Mouse (Mus musculus): Measurements from ENCODE around the gene Camta1. TPM values are rescaled to one million over a fixed set of nuclear protein-coding genes. Genes with fewer than 3 reads are reported as not detected.
A peak's percentile ranks its signal among the peaks of the same experiment; 100 is the strongest.

Camta1 gene
- polyA plus RNA-seq, 1 experiment from 2014 or later: 171 TPM

DNA sequence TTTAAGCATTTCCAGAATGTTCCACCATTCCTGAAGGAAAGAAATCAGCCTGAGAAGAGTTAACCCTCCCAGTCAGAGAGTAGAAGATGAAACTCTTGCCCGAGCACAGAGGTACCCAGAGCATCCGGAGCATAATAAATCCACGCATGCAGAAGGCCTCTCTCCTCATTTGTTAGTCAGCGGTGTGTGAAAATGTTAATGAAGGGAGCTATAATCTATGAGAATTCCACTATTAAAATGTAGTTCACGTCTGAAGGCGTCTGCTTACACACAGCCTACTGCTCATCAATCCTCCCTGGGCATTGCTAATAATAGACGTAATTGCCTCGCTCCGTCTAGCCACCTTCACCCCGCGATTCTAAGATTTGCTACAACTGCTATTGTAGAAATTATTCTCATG lies 165.7 kb downstream of the Camta1 start:
- WGBS: 22% methylated on average over 11 of the region's 11 CpGs
- Histone ChIP-seq H3K9ac (no peak overlapping the region), H3K9me3 (ENCODE audit: control insufficient read depth, low read length) (no peaks in the 10 kb centered on the region), H3K4me2 (replicated peaks) (no peak overlapping the region), H3K4me3 (replicated peaks; ENCODE audit: low read length) (no peak overlapping the region), H3K27me3 (ENCODE audit: control insufficient read depth, insufficient read depth, low read length) (no peaks in the 10 kb centered on the region), H3K27ac (peak overlapping the region; percentile 69), H3K36me3 (replicated peaks; ENCODE audit: control insufficient read depth, insufficient read depth) (no peaks in the 10 kb centered on the region), H3K4me1 (replicated peaks; ENCODE audit: control insufficient read depth, insufficient read depth, low read length) (peaks cover 34% of the 10 kb centered on the region)
- peak; percentile 57 for DNase-seq (ENCODE audit: low spot score)
- peak; percentile 69; the same call in 1 of the 2 replicates for ATAC-seq (ENCODE audit: low FRiP score)

DNA sequence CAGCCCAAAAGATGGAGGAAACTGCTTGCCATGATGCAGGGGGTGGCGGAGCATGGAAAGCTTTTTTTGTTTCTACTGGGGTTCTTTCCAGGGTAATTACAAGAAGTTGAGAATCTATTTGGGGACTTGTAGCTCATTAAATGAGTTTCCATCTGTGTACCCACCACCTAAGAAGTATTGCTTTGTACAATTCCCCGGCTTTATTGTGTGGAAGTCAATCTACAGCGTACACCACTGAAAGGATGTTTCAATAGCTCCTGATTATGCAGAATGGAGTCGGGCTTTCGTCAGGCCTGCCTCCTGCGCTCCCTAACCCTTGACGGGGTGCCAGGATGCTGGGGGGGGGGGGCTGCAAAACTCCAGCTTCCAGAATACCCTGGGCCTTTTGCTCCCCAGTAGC lies 167.1 kb downstream of the Camta1 start:
- Histone ChIP-seq H3K4me3 (replicated peaks; ENCODE audit: low read length) (no peak overlapping the region), H3K4me1 (replicated peaks; ENCODE audit: control insufficient read depth, insufficient read depth, low read length) (peaks cover 31% of the 10 kb centered on the region), H3K4me2 (replicated peaks) (no peak overlapping the region), H3K9ac (no peak overlapping the region), H3K27ac (peak overlapping the region; percentile 69; the same call in 1 of the 2 replicates), H3K36me3 (replicated peaks; ENCODE audit: control insufficient read depth, insufficient read depth) (no peaks in the 10 kb centered on the region), H3K9me3 (ENCODE audit: control insufficient read depth, low read length) (no peaks in the 10 kb centered on the region), H3K27me3 (ENCODE audit: control insufficient read depth, insufficient read depth, low read length) (no peaks in the 10 kb centered on the region)
- no peak for DNase-seq (ENCODE audit: low spot score)
- ATAC-seq (ENCODE audit: low FRiP score): peak; percentile 35; the same call in 1 of the 2 replicates
- 35% methylated on average over 7 of the region's 7 CpGs for WGBS

DNA sequence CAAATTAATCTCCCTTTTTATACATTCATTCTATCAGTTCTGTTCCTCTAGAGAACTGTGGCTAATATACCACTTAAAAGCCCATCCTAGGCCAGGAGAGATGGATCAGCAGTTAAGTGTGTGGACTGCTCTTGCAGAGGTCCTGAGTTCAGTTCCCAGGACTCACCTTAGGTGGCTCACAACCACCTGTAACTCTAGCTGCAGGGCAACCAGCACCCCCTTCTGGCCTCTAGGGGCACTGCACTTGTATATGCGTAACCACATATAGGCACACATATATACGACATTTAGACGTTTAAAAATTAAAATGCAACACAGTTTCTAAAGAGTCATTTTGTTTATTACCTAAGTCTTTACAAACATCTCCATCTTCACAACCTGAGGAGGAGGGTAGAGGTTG lies 167.6 kb downstream of the Camta1 start:
- Histone ChIP-seq H3K4me2 (replicated peaks) (no peak overlapping the region), H3K4me3 (replicated peaks; ENCODE audit: low read length) (no peak overlapping the region), H3K36me3 (replicated peaks; ENCODE audit: control insufficient read depth, insufficient read depth) (no peaks in the 10 kb centered on the region), H3K9me3 (ENCODE audit: control insufficient read depth, low read length) (no peaks in the 10 kb centered on the region), H3K4me1 (replicated peaks; ENCODE audit: control insufficient read depth, insufficient read depth, low read length) (peaks cover 31% of the 10 kb centered on the region), H3K9ac (no peak overlapping the region), H3K27ac (no peak overlapping the region), H3K27me3 (ENCODE audit: control insufficient read depth, insufficient read depth, low read length) (no peaks in the 10 kb centered on the region)
- WGBS: 90% methylated on average over 3 of the region's 3 CpGs
- ATAC-seq (ENCODE audit: low FRiP score): no peak
- DNase-seq (ENCODE audit: low spot score): no peak

DNA sequence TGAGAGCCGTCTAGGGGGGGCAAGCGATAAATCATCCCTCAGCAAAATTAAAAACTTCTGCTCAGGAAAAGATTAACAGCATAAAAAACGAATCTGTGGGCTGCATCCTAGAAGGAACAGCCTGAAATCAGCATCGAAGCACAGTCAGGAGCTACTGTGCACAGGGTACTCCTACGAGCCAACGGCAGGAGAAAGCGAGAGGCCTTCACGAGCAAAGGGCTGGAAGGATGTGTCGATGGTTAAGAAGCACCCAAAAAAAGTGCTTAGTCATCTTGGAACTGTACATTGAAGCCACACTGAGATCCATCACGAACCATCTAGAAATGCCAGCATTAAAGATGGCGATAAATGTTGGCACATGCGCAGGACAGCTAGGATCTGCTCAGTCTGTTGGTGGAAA lies 171.6 kb downstream of the Camta1 start:
- H3K27me3 ChIP-seq (ENCODE audit: control insufficient read depth, insufficient read depth, low read length): no peaks in the 10 kb centered on the region
- H3K9me3 ChIP-seq (ENCODE audit: control insufficient read depth, low read length): no peaks in the 10 kb centered on the region
- no peak overlapping the region for H3K9ac ChIP-seq
- no peak overlapping the region for H3K4me2 ChIP-seq (replicated peaks)
- H3K4me1 ChIP-seq (replicated peaks; ENCODE audit: control insufficient read depth, insufficient read depth, low read length): peaks cover 11% of the 10 kb centered on the region; the same call in 1 of the 2 replicates
- 90% methylated on average over 12 of the region's 12 CpGs for WGBS
- DNase-seq (ENCODE audit: low spot score) (no peak), ATAC-seq (ENCODE audit: low FRiP score) (no peak)
- H3K36me3 ChIP-seq (replicated peaks; ENCODE audit: control insufficient read depth, insufficient read depth): no peaks in the 10 kb centered on the region
- H3K4me3 ChIP-seq (replicated peaks; ENCODE audit: low read length): no peak overlapping the region
- H3K27ac ChIP-seq: no peak overlapping the region

DNA sequence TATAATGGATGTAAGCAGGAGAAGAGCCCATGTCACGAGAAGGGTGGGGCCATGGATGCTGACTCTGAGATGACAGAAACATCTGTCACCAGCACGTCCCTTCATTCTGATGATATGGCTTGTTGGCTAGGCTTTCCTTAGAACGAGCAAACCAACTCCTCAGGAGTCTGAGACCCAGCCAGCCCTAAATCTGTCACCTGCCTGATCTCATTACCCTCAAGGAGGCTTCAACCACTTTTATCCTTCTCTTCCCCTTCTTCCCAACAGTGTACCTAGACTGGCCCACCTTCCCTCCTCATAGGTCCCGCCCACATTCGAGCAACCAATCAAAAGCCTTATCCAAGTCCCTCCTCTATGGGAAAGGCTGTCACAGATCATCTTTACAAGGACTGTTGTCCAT lies 173.5 kb downstream of the Camta1 start:
- Histone ChIP-seq H3K4me3 (replicated peaks; ENCODE audit: low read length) (no peak overlapping the region), H3K9me3 (ENCODE audit: control insufficient read depth, low read length) (no peaks in the 10 kb centered on the region), H3K36me3 (replicated peaks; ENCODE audit: control insufficient read depth, insufficient read depth) (no peaks in the 10 kb centered on the region), H3K9ac (no peak overlapping the region), H3K4me2 (replicated peaks) (no peak overlapping the region), H3K27me3 (ENCODE audit: control insufficient read depth, insufficient read depth, low read length) (no peaks in the 10 kb centered on the region), H3K27ac (no peak overlapping the region), H3K4me1 (replicated peaks; ENCODE audit: control insufficient read depth, insufficient read depth, low read length) (no peaks in the 10 kb centered on the region; the same call in 1 of the 2 replicates)
- WGBS: 90% methylated on average over 5 of the region's 5 CpGs
- DNase-seq (ENCODE audit: low spot score) (no peak), ATAC-seq (ENCODE audit: low FRiP score) (no peak)

DNA sequence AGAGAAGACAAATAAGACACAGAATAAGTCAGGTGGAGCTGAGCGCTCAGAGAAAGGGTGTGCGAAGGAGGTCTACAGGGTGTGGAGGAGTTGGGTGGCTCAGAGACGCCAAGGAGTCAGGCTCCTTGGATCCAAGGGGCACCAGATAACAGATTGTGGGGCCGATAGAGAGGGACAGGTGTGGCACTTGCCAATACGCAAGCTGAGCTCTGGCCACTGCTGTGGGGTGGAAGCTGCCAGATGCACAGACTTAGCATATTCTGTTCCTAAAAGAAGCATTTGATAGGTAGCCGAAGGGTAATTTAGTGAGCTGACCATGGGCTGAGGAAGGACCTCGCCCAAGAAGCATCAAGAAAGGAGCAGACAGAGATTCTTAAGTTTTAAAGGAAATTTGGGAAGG lies 177.1 kb downstream of the Camta1 start:
- no peaks in the 10 kb centered on the region for H3K9me3 ChIP-seq (ENCODE audit: control insufficient read depth, low read length)
- H3K27ac ChIP-seq: no peak overlapping the region
- no peak overlapping the region for H3K4me3 ChIP-seq (replicated peaks; ENCODE audit: low read length)
- 86% methylated on average over 7 of the region's 7 CpGs for WGBS
- H3K9ac ChIP-seq: no peak overlapping the region
- H3K36me3 ChIP-seq (replicated peaks; ENCODE audit: control insufficient read depth, insufficient read depth): no peaks in the 10 kb centered on the region
- DNase-seq (ENCODE audit: low spot score) (no peak), ATAC-seq (ENCODE audit: low FRiP score) (no peak)
- no peaks in the 10 kb centered on the region; the same call in 1 of the 2 replicates for H3K4me1 ChIP-seq (replicated peaks; ENCODE audit: control insufficient read depth, insufficient read depth, low read length)
- no peak overlapping the region for H3K4me2 ChIP-seq (replicated peaks)
- no peaks in the 10 kb centered on the region for H3K27me3 ChIP-seq (ENCODE audit: control insufficient read depth, insufficient read depth, low read length)

DNA sequence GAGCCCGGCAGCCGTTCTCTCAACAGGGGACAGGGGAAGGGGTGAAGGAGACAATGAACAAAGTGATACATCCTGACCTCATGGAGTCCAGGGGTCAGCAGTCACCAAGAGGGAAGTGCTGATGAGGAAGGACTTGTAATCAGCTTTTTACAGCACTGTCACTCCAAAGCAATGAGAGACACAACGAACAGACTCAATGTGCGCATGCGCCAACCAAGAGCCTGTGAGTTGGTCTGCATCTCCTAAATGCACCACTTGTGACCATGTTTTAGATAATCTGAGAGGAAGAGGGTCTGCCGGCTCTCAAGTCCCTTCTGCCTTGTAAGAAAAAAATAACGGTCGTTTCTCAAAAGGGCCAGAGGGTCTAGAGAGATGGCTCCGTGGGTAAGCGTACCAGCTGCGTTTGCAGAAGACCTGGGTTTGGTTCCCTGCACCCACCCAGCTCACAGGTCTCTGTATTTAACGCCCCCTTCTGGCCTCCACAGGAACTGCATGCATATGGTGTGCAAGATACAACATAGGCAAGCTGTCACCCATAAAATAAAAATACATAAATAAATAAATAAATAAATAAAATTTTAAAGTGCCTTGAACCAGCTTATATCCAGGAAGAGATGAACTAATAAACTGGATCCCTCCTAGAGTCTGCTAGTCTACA lies 178.7 kb downstream of the Camta1 start:
- Histone ChIP-seq H3K4me3 (replicated peaks; ENCODE audit: low read length) (no peak overlapping the region), H3K4me1 (replicated peaks; ENCODE audit: control insufficient read depth, insufficient read depth, low read length) (no peaks in the 10 kb centered on the region; the same call in 1 of the 2 replicates), H3K27ac (no peak overlapping the region), H3K9ac (no peak overlapping the region), H3K36me3 (replicated peaks; ENCODE audit: control insufficient read depth, insufficient read depth) (no peaks in the 10 kb centered on the region), H3K27me3 (ENCODE audit: control insufficient read depth, insufficient read depth, low read length) (no peaks in the 10 kb centered on the region), H3K4me2 (replicated peaks) (no peak overlapping the region), H3K9me3 (ENCODE audit: control insufficient read depth, low read length) (no peaks in the 10 kb centered on the region; the same call in 1 of the 2 replicates)
- no peak for DNase-seq (ENCODE audit: low spot score)
- 81% methylated on average over 12 of the region's 12 CpGs for WGBS
- ATAC-seq (ENCODE audit: low FRiP score): no peak

DNA sequence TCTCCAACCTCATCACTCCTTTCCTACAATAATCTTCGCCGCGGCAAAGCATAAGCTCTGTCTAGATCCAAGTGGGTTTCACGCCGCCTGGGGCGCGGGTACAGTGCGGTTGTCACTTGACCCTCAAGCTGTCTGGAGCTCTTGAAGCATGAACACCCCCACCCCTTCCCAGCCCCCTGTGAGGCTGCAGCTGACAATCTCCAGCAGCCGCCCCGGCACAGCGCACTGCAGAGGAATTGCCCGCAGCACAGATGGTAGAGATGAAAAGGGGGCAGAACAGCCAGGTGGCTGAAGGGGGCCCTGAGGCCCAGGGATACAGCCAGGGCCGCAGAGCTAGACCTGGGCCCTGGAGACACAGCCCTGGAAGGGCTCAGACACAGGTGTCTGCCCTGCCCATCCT lies 189.2 kb downstream of the Camta1 start:
- Histone ChIP-seq H3K9ac (no peak overlapping the region), H3K4me3 (replicated peaks; ENCODE audit: low read length) (no peak overlapping the region), H3K4me2 (replicated peaks) (no peak overlapping the region), H3K36me3 (replicated peaks; ENCODE audit: control insufficient read depth, insufficient read depth) (no peaks in the 10 kb centered on the region), H3K9me3 (ENCODE audit: control insufficient read depth, low read length) (no peaks in the 10 kb centered on the region), H3K27me3 (ENCODE audit: control insufficient read depth, insufficient read depth, low read length) (no peaks in the 10 kb centered on the region), H3K27ac (no peak overlapping the region), H3K4me1 (replicated peaks; ENCODE audit: control insufficient read depth, insufficient read depth, low read length) (peaks cover 8% of the 10 kb centered on the region)
- ATAC-seq (ENCODE audit: low FRiP score) (peak; percentile 34; the same call in 1 of the 2 replicates), DNase-seq (ENCODE audit: low spot score) (no peak)
- 51% methylated on average over 13 of the region's 13 CpGs for WGBS

DNA sequence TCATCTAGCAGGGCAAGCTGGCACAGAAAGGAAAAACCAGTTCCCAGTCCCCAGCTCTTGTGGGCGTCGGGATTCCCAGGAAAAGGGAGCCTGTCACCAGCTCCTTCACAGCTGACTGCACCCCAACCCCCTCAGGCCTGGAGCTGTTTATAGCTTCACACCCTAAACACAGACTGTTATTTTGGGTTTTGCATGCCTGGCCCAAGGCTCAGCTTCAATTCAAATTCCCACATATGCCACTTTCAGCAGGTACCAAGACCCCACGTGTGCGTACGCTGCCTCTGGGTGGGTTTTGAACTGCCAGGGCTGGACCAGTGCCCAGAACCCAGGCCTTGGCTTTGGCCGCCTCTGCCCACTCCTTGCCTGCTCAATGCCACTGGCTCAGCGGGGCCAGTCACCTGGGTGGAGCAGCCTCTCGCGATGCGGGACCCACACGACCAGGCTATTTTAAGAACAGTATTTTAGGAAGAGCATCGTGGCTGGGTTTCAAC lies 195.2 kb downstream of the Camta1 start:
- DNase-seq (ENCODE audit: low spot score): no peak
- no peak overlapping the region for H3K27ac ChIP-seq
- no peak for ATAC-seq (ENCODE audit: low FRiP score)

More for the DNA sequence above, 195.2 kb downstream of the Camta1 start:
- Histone ChIP-seq H3K4me3 (replicated peaks; ENCODE audit: low read length) (no peak overlapping the region), H3K9me3 (ENCODE audit: control insufficient read depth, low read length) (no peaks in the 10 kb centered on the region), H3K9ac (no peak overlapping the region), H3K4me1 (replicated peaks; ENCODE audit: control insufficient read depth, insufficient read depth, low read length) (no peaks in the 10 kb centered on the region), H3K36me3 (replicated peaks; ENCODE audit: control insufficient read depth, insufficient read depth) (no peaks in the 10 kb centered on the region), H3K4me2 (replicated peaks) (no peak overlapping the region), H3K27me3 (ENCODE audit: control insufficient read depth, insufficient read depth, low read length) (no peaks in the 10 kb centered on the region)
- 71% methylated on average over 12 of the region's 12 CpGs for WGBS
